Mouse (Mus musculus) C2C12 (cell line): ENCODE data around the gene Dnah8.

Source experiments
- CEBPB ChIP-seq: IDR thresholded peaks from one replicate; pipeline ENCODE4 v1.6.1; 2011; ENCODE audit warnings: low read depth, mild to moderate bottlenecking, control low read depth, moderate library complexity
- CTCF ChIP-seq: IDR thresholded peaks from one replicate; pipeline ENCODE4 v1.5.1; 2011; ENCODE audit not compliant: control insufficient read depth, insufficient read depth, insufficient read length
- FOSL1 ChIP-seq: IDR thresholded peaks from one replicate; pipeline ENCODE4 v1.8.0; 2011; ENCODE audit warnings: mild to moderate bottlenecking, low read length; ENCODE audit not compliant: poor library complexity, insufficient read depth, severe bottlenecking
- MYOG ChIP-seq: IDR thresholded peaks from one replicate; pipeline ENCODE4 v1.6.1; 2011; ENCODE audit not compliant: control insufficient read depth, insufficient read length; ENCODE audit errors: extremely low read depth

DNA sequence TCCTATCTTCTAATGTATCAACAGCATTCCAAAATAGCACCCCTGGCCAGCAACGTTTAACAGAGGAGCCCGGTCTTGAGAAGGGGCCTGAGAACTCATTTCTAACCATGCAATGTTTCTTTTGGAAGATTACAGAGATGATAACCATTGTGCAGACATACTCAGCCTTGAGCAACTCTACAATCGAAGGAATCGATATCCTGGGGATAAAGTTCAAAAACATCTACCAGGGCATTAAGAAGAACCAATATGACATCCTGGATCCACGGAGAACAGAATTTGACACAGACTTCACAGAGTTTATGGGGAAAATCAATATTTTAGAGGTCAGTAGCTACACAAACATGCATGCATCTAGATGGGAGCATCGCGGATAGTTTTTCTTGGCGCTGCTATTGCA lies 39.0 kb downstream of the Dnah8 start:
- TF ChIP-seq CTCF (no peak), FOSL1 (no peak), CEBPB (no peak), MYOG (no peak)
